Comparison of ENCODE assay signal across 12 mouse cellular contexts in genomic region chr7:100958426-100958825, GRCm38 (mm10). TPM values are rescaled to one million over a fixed set of nuclear protein-coding genes. Genes with fewer than 3 reads are reported as not detected.
DNase-seq lines count a peak whose midpoint lies in the region; ATAC-seq lines count a peak whose summit lies in the region.
"Had no signal": no experiment of that assay in that cellular context is flagged by ENCODE, and none has a peak within 500 bp of the region (broad histone marks: within the 10 kb centered on the region; RNA-seq: fewer than 3 reads in every experiment).

No protein-coding gene starts in this region.

- no peaks in the 10 kb centered on the region for H3K27me3 ChIP-seq in limb, embryonic 11.5 days (ENCODE audit: control insufficient read depth, insufficient read depth, low read length)
- peaks cover 3% of the 10 kb centered on the region; the same call in 1 of the 2 replicates for H3K27me3 ChIP-seq in limb, embryonic 10.5 days (ENCODE audit: low read depth, poor library complexity, severe bottlenecking)
- H3K27me3 ChIP-seq: liver, embryonic 13.5 days had no signal

- DNase-seq in adrenal gland, postnatal 14 days: peak; percentile 45
- no peak for DNase-seq in adrenal gland, postnatal 10 days
- peak; percentile 50 for DNase-seq in limb, embryonic 11.5 days (ENCODE audit: low spot score)
- no peak for DNase-seq in limb, embryonic 10.5 days (ENCODE audit: low spot score)
- peak; percentile 17 for DNase-seq in NIH3T3 (ENCODE audit: low read depth)
- DNase-seq in adipocyte (ENCODE audit: low spot score): no peak
- DNase-seq in gastrocnemius, adult 18-20 months (ENCODE audit: low spot score): no peak
- DNase-seq: liver, embryonic 13.5 days had no signal

- H3K4me3 ChIP-seq in limb, embryonic 11.5 days (ENCODE audit: low read depth, low read length): no peak overlapping the region
- H3K4me3 ChIP-seq in limb, embryonic 10.5 days: no peak overlapping the region
- H3K4me3 ChIP-seq: erythroblast, embryonic 14.5 days; heart, embryonic 13.5 days; liver, embryonic 13.5 days; myocyte had no signal

- no peak overlapping the region for H3K27ac ChIP-seq in limb, embryonic 11.5 days (replicated peaks; ENCODE audit: low read depth, low read length)
- no peak overlapping the region for H3K27ac ChIP-seq in limb, embryonic 10.5 days
- H3K27ac ChIP-seq: heart, embryonic 13.5 days; liver, embryonic 13.5 days had no signal

- 91% methylated on average over 2 of the region's 2 CpGs for WGBS in limb, embryonic 11.5 days
- WGBS in limb, embryonic 10.5 days: 95% methylated on average over 2 of the region's 2 CpGs

- H3K4me1 ChIP-seq in limb, embryonic 11.5 days (ENCODE audit: control insufficient read depth, insufficient read depth, low read length): no peaks in the 10 kb centered on the region
- H3K4me1 ChIP-seq in limb, embryonic 10.5 days: no peaks in the 10 kb centered on the region

- no peaks in the 10 kb centered on the region for H3K9me3 ChIP-seq in limb, embryonic 11.5 days (ENCODE audit: control insufficient read depth, low read length)
- H3K9me3 ChIP-seq in limb, embryonic 10.5 days (replicated peaks): no peaks in the 10 kb centered on the region
- H3K9me3 ChIP-seq: heart, embryonic 13.5 days; liver, embryonic 13.5 days had no signal

- ATAC-seq in limb, embryonic 11.5 days (ENCODE audit: insufficient number of reproducible peaks, low FRiP score, low TSS enrichment, low read depth): no peak
- ATAC-seq in megakaryocyte progenitor cell, adult 5-6 weeks (replicated peaks; ENCODE audit: poor library complexity): peak; percentile 55; the same call in 1 of the 2 replicates

- H3K4me2 ChIP-seq in limb, embryonic 11.5 days (ENCODE audit: low read depth, severe bottlenecking): no peak overlapping the region
- H3K4me2 ChIP-seq: heart, embryonic 13.5 days; liver, embryonic 13.5 days had no signal

- H3K36me3 ChIP-seq in limb, embryonic 11.5 days (ENCODE audit: control insufficient read depth, insufficient read depth, low read length): no peaks in the 10 kb centered on the region; the same call in 1 of the 2 replicates
- no peaks in the 10 kb centered on the region for H3K36me3 ChIP-seq in limb, embryonic 10.5 days
- H3K36me3 ChIP-seq: heart, embryonic 13.5 days; liver, embryonic 13.5 days had no signal

- no peak overlapping the region for H3K9ac ChIP-seq in limb, embryonic 11.5 days (ENCODE audit: low read length)
- H3K9ac ChIP-seq: heart, embryonic 13.5 days; liver, embryonic 13.5 days had no signal

RNA-seq across cellular contexts. Expression of gene P2ry6, which starts 16.0 kb away (rescaled TPM):
- total RNA-seq in adrenal gland, postnatal 14 days (2021): 2.4 and 4.8 TPM in 2 replicates
- total RNA-seq in adrenal gland, postnatal 10 days (2021): 1 to 10 TPM; 3.8 to 4.2 TPM
- 1.6 and 2.5 TPM in 2 replicates for polyA plus RNA-seq in limb, embryonic 11.5 days (2014; fragmentation: Nextera tagmentation; extraction: Ambion mirVana)
- 1.1 and 1.6 TPM in 2 replicates for polyA plus RNA-seq in limb, embryonic 10.5 days (2016; fragmentation: Nextera tagmentation; extraction: Ambion mirVana)
- 0.42 and 0.49 TPM in 2 replicates for total RNA-seq in megakaryocyte progenitor cell, adult 5-6 weeks (2015)
- 0.04 TPM in 1 of 2 replicates, not detected in the other for total RNA-seq in megakaryocyte progenitor cell, adult 5-6 weeks (2017)
- under 1 TPM; 0.59 to 0.90 TPM for total RNA-seq in gastrocnemius, adult 18-20 months (2021)

RNA-seq across cellular contexts. Expression of gene Arhgef17, which starts 26.5 kb away (rescaled TPM):
- 43.9 and 47.2 TPM in 2 replicates for total RNA-seq in adrenal gland, postnatal 14 days (2021)
- 10 to 100 TPM; 35.2 to 43.2 TPM for total RNA-seq in adrenal gland, postnatal 10 days (2021)
- polyA plus RNA-seq in limb, embryonic 11.5 days (2014; fragmentation: Nextera tagmentation; extraction: Ambion mirVana): 12.6 and 13.6 TPM in 2 replicates
- 9.6 and 11.0 TPM in 2 replicates for polyA plus RNA-seq in limb, embryonic 10.5 days (2016; fragmentation: Nextera tagmentation; extraction: Ambion mirVana)
- total RNA-seq in megakaryocyte progenitor cell, adult 5-6 weeks (2015): 0.12 and 0.44 TPM in 2 replicates
- total RNA-seq in megakaryocyte progenitor cell, adult 5-6 weeks (2017): 0.08 TPM in 1 of 2 replicates, not detected in the other
- total RNA-seq in gastrocnemius, adult 18-20 months (2021): 10 to 100 TPM; 32.1 to 35.5 TPM

RNA-seq across cellular contexts. Expression of gene P2ry2, which starts 54.2 kb away (rescaled TPM):
- 4.3 and 5.0 TPM in 2 replicates for total RNA-seq in adrenal gland, postnatal 14 days (2021)
- 1 to 10 TPM; 5.5 to 7.2 TPM for total RNA-seq in adrenal gland, postnatal 10 days (2021)
- 0.40 and 0.88 TPM in 2 replicates for polyA plus RNA-seq in limb, embryonic 11.5 days (2014; fragmentation: Nextera tagmentation; extraction: Ambion mirVana)
- polyA plus RNA-seq in limb, embryonic 10.5 days (2016; fragmentation: Nextera tagmentation; extraction: Ambion mirVana): 0.49 and 0.51 TPM in 2 replicates
- total RNA-seq in megakaryocyte progenitor cell, adult 5-6 weeks (2015): 5.5 and 5.7 TPM in 2 replicates
- total RNA-seq in megakaryocyte progenitor cell, adult 5-6 weeks (2017): 6.8 and 6.9 TPM in 2 replicates
- 10 to 100 TPM; 30.7 to 32.7 TPM for total RNA-seq in gastrocnemius, adult 18-20 months (2021)

Comparison
In these comparisons a context has a peak if more than half of its experiments do, and no peak if none do; other contexts are left out.
1. DNase-seq: peak in adrenal gland, postnatal 14 days (single experiment), limb, embryonic 11.5 days (single experiment) and NIH3T3 (single experiment); none in adrenal gland, postnatal 10 days (single experiment), limb, embryonic 10.5 days (single experiment), adipocyte (single experiment) and gastrocnemius, adult 18-20 months (single experiment).
2. RNA of gene Arhgef17, which starts 26.5 kb away (total RNA-seq): 43.9 to 47.2 TPM in adrenal gland, postnatal 14 days, 35.2 to 43.2 TPM in adrenal gland, postnatal 10 days and 32.1 to 35.5 TPM in gastrocnemius, adult 18-20 months; 0.08 to 0.44 TPM in megakaryocyte progenitor cell, adult 5-6 weeks; every median in the first group is over 10 times any median in the second.